Mouse (Mus musculus) forebrain, embryonic 11.5 days (tissue): ENCODE data around the gene Aox3. TPM values are rescaled to one million over a fixed set of nuclear protein-coding genes. Genes with fewer than 3 reads are reported as not detected.

Experiments used
- ATAC-seq: fragments of 200-750 bp; cut with Nextera tagmentation; replicated peaks from 2 replicates; pipeline ENCODE4 v1.8.0; 2017; ENCODE audit warnings: moderate TSS enrichment; ENCODE audit not compliant: low FRiP score
- DNase-seq: peaks from one replicate; pipeline ENCODE4 v3.0.0-alpha.2; 2017; ENCODE audit warnings: low spot score
- H3K27ac ChIP-seq: fragments of 300-500 bp; sonication (generic); 2 replicates; pipeline ENCODE4 v1.5.1; 2014; ENCODE audit warnings: low read depth, low read length
- H3K27me3 ChIP-seq: fragments of 300-500 bp; sonication (generic); 2 replicates; pipeline ENCODE4 v1.6.1; 2014; ENCODE audit warnings: mild to moderate bottlenecking, low read length, mixed read lengths; ENCODE audit not compliant: control insufficient read depth, insufficient read depth
- H3K36me3 ChIP-seq: fragments of 300-500 bp; sonication (generic); 2 replicates; pipeline ENCODE4 v1.6.1; 2014; ENCODE audit warnings: mild to moderate bottlenecking, low read length, moderate library complexity, mixed read lengths; ENCODE audit not compliant: control insufficient read depth, insufficient read depth
- H3K4me1 ChIP-seq: fragments of 300-500 bp; sonication (generic); replicated peaks from 2 replicates; pipeline ENCODE4 v1.6.1; 2014; ENCODE audit warnings: low read length, mixed read lengths; ENCODE audit not compliant: control insufficient read depth, insufficient read depth
- H3K4me2 ChIP-seq: fragments of 300-500 bp; sonication (generic); 2 replicates; pipeline ENCODE4 v1.6.1; 2014; ENCODE audit warnings: low read depth, mild to moderate bottlenecking, low read length, moderate library complexity, mixed read lengths; ENCODE audit not compliant: severe bottlenecking
- H3K4me3 ChIP-seq: fragments of 300-500 bp; sonication (generic); 2 replicates; pipeline ENCODE4 v1.5.1; 2014; ENCODE audit warnings: low read depth, low read length
- H3K9ac ChIP-seq: fragments of 300-500 bp; sonication (generic); 2 replicates; pipeline ENCODE4 v1.6.1; 2014; ENCODE audit warnings: low read length
- H3K9me3 ChIP-seq: fragments of 300-500 bp; sonication (generic); 2 replicates; pipeline ENCODE4 v1.6.1; 2016; ENCODE audit warnings: low read length, mixed read lengths; ENCODE audit not compliant: control insufficient read depth
- WGBS: fragments of 180-500 bp; shearing (Covaris S2); extraction: QIAGEN DNeasy Blood & Tissue Kit; methylation state at CpG from one replicate; pipeline ENCODE4 v1.1.7; 2014; 5-methylcytosine and 5-hydroxymethylcytosine counted together
- polyA plus RNA-seq: library from polyadenylated mRNA; unstranded; fragments of >200 nt; fragmentation: Nextera tagmentation; extraction: Ambion mirVana; gene quantifications from 2 replicates; pipeline ENCODE4 v1.2.1, GENCODE M21; 2014

Aox3 gene
- polyA plus RNA-seq, 1 experiment from 2014 or later = 0.09 TPM

DNA sequence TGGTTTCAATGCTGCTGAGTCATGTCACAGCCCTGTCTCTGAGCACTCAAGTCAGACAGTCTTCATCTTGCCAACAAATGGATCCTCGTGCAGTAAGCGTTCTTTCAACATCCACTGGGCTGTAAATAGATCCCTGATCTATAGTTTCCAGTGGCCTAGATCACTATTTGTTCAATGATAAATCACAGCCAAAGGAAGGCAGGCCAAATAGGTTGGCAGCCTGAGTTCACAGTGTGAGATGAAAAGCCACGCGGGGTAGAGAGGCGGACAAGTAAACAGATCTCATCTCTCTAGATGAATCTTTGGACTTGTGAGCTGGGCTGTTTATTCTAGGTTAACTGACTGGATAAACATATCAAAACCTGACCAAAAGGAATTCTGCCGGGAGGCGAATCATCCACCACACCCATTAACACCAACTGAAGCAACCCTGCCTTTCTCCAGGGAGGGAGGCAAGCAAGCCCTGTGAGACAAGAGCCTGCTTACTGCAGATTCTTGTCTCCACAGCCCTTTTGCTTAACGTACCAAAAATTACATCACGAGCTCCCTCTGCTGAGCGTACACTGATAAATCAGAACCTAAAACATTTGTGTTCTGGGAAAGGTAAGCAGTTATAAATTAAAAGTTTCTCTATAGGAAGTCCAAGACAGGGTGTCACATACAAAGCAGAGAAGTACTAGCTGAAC, 31.6 kb downstream of the Aox3 start:
- no peak overlapping the region for H3K4me3 ChIP-seq
- whole genome bisulfite sequencing = 85% methylated on average over 10 of the region's 10 CpGs
- DNase-seq (no peak), ATAC-seq (no peak)
- H3K9me3 ChIP-seq = no peaks in the 10 kb centered on the region
- H3K4me2 ChIP-seq = no peak overlapping the region
- H3K27me3 ChIP-seq = no peaks in the 10 kb centered on the region
- H3K4me1 ChIP-seq = no peaks in the 10 kb centered on the region
- no peaks in the 10 kb centered on the region for H3K36me3 ChIP-seq
- no peak overlapping the region for H3K9ac ChIP-seq
- no peak overlapping the region for H3K27ac ChIP-seq

DNA sequence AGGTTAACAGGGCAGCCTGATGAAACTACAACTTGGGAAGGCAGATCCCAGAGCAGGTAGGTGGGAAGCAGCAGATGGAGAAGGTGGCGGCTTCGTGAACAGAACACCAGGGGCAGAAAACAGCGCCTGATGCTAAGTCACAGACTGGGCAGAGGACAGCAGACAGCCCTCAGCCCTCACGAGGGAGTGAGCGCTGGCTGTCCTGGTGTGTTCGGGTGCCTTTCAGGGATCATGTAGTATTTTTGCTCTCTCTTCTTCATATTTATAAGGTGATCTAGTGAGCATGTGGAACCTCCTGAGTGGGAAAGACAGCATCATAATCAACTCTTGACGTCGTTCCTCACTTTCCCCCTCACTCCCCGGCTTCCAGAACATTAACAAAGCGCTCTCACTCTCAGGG, 33.1 kb downstream of the Aox3 start:
- no peaks in the 10 kb centered on the region for H3K4me1 ChIP-seq
- H3K27ac ChIP-seq = no peak overlapping the region
- no peak overlapping the region for H3K4me3 ChIP-seq
- DNase-seq (no peak), ATAC-seq (no peak)
- H3K4me2 ChIP-seq = no peak overlapping the region
- 91% methylated on average over 10 of the region's 10 CpGs for whole genome bisulfite sequencing
- H3K27me3 ChIP-seq = no peaks in the 10 kb centered on the region
- no peak overlapping the region for H3K9ac ChIP-seq
- no peaks in the 10 kb centered on the region for H3K9me3 ChIP-seq
- no peaks in the 10 kb centered on the region for H3K36me3 ChIP-seq

DNA sequence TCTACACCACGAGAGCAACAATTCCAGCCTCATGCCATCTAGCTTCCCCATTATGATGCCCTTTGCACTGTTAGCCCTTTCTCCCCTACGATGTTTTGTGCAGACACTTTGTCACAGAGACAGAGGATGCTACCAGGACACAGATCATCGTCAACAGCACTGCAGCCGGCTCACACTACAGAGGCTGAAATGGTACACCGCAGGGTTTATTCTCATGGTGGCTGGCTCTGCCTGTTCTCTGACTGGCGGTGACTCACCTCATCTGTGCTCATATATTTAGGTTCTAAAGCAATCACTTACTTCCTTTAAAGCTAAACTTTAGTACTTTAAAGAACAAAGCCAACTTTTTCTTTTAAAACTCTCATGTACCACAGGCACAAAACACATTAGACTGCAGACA, 34.8 kb downstream of the Aox3 start:
- 88% methylated on average over 6 of the region's 6 CpGs for WGBS
- H3K9me3 ChIP-seq = no peaks in the 10 kb centered on the region
- ATAC-seq = no peak
- no peaks in the 10 kb centered on the region for H3K36me3 ChIP-seq
- no peak overlapping the region for H3K4me2 ChIP-seq
- no peak for DNase-seq
- H3K27ac ChIP-seq = no peak overlapping the region
- H3K9ac ChIP-seq = no peak overlapping the region
- H3K27me3 ChIP-seq = no peaks in the 10 kb centered on the region
- no peak overlapping the region for H3K4me3 ChIP-seq
- H3K4me1 ChIP-seq = no peaks in the 10 kb centered on the region

DNA sequence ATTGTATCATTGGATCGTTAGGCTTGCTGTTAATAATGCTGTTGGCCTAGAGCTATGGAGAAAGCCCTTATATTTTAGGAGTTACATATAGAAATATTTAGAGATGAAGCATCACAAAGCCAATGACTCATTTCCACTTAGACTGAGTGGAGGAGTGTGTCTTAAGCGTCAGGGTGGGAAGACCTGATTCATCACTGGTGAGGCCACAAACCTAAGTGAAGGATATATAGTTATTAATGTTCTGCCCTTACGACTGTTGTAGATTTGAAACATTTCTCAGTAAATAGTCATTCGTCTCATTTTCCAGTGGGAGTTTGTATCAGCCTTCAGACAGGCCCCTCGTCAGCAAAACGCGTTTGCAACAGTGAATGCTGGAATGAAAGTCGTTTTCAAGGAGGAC, 39.3 kb downstream of the Aox3 start:
- Histone ChIP-seq H3K4me2 (no peak overlapping the region), H3K9ac (no peak overlapping the region), H3K4me1 (no peaks in the 10 kb centered on the region), H3K27me3 (no peaks in the 10 kb centered on the region), H3K27ac (no peak overlapping the region), H3K36me3 (no peaks in the 10 kb centered on the region), H3K9me3 (no peaks in the 10 kb centered on the region), H3K4me3 (no peak overlapping the region)
- WGBS = 83% methylated on average over 8 of the region's 8 CpGs
- DNase-seq = no peak
- no peak for ATAC-seq

DNA sequence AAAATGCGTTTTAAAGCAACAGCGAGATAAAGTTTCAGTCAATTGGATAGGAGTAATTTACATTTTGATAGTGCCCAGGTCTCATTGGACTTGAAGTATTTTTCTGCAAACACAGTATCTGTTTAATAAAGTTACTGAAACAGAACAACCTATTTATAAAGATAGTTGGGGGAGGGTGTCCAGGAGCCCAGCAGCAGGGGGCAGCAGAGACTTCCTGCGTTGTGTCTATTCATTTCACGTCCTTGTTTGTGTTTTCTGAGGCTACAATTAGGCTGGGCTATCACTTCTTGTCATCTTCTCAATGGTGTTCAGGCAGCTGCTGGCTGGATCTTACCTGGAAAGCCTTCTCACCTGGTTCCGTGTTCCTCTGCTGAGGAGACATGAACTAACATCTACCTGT, 43.8 kb downstream of the Aox3 start:
- H3K36me3 ChIP-seq = no peaks in the 10 kb centered on the region
- 62% methylated on average over 5 of the region's 5 CpGs for WGBS
- no peak overlapping the region for H3K9ac ChIP-seq
- H3K27me3 ChIP-seq = no peaks in the 10 kb centered on the region
- no peak overlapping the region for H3K4me2 ChIP-seq
- peak; percentile 59 for DNase-seq
- H3K4me3 ChIP-seq = no peak overlapping the region
- no peaks in the 10 kb centered on the region for H3K4me1 ChIP-seq
- ATAC-seq = no peak
- no peak overlapping the region for H3K27ac ChIP-seq
- H3K9me3 ChIP-seq = no peaks in the 10 kb centered on the region

DNA sequence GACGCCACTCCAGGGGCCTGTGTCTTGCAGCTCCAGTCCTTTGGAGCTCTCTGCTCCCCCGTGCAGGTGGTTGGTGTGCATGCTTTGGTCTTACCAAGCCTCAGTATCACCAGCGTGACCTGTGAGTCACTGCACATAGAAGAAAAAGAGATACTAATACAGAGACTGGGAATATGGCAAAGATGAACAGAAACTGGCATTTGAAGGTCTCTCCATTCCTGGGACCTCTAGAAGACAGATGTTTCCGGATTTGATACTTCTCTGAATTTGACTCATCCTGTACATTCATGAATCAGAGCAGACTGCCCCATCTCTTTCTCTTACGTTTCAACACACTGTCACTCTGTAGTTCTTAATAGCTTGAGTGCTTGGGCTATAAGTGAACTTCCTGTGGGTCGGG, 57.0 kb downstream of the Aox3 start:
- Histone ChIP-seq H3K4me2 (no peak overlapping the region), H3K27me3 (no peaks in the 10 kb centered on the region), H3K36me3 (no peaks in the 10 kb centered on the region), H3K4me1 (no peaks in the 10 kb centered on the region), H3K27ac (no peak overlapping the region), H3K9ac (no peak overlapping the region), H3K4me3 (no peak overlapping the region), H3K9me3 (no peaks in the 10 kb centered on the region)
- WGBS = 82% methylated on average over 6 of the region's 6 CpGs
- no peak for ATAC-seq
- no peak for DNase-seq

DNA sequence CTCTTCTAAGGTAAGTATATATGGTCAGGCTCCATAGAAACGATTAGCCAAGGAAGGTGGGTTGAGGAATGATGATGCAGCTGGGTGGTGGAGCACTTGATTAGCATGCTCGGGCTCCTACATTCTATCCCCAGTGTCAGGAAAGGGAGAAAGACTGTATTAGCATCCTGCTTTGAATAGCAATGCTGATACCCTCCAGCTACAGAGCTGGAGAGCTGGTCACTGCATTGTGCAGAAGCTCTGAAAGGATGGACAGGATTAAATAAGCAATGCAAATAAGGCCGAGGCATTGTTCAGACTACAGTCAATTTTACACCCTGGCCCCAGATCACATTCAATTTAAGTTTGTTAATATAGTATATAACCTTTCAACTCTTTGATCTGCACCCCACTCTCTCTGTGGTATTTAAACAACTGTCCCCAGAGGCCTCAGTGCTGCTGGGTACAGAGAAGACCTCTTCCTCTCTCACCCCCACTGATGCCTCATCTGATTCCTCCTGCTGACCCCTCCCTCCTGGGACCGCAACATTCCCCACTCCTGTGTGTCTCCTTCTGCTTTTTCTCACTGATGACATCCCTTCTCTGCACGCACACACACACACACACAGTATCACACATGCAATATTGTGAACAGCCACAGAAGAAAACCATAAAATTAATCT, 75.7 kb downstream of the Aox3 start:
- no peak overlapping the region for H3K27ac ChIP-seq
- H3K4me1 ChIP-seq = 0 out of 2 replicates have a peak, but pooled peaks cover 3% of the 10 kb centered on the region
- no peak for ATAC-seq
- no peak overlapping the region for H3K4me3 ChIP-seq
- no peak for DNase-seq
- H3K36me3 ChIP-seq = no peaks in the 10 kb centered on the region
- H3K9ac ChIP-seq = no peak overlapping the region
- no peak overlapping the region for H3K4me2 ChIP-seq
- WGBS = 55% methylated on average over 5 of the region's 5 CpGs
- no peaks in the 10 kb centered on the region for H3K9me3 ChIP-seq
- H3K27me3 ChIP-seq = no peaks in the 10 kb centered on the region

DNA sequence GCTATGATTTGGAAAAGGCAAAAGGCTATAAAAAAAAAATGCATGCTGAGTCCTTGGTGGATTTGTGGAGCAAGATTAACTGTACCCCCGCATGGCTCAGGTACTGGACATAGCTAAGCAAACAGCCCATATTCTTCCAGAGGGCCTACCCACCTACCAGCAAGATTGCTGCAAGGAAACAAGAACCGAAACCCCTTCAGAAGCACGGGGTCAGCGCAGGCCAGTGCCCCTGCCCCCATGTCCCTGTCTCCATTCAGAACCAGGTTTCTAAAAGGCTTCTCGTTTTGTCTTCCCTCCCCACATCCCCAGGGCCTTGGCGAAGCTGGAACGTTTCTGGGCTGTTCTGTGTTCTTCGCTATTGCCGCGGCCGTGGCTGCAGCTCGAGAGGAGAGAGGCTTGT, 81.4 kb downstream of the Aox3 start:
- no peak overlapping the region for H3K27ac ChIP-seq
- H3K9me3 ChIP-seq = no peaks in the 10 kb centered on the region
- ATAC-seq (no peak), DNase-seq (no peak)
- no peaks in the 10 kb centered on the region for H3K4me1 ChIP-seq
- no peaks in the 10 kb centered on the region for H3K27me3 ChIP-seq
- H3K4me2 ChIP-seq = no peak overlapping the region
- H3K9ac ChIP-seq = no peak overlapping the region
- no peak overlapping the region for H3K4me3 ChIP-seq
- WGBS = 86% methylated on average over 12 of the region's 12 CpGs
- H3K36me3 ChIP-seq = no peaks in the 10 kb centered on the region

DNA sequence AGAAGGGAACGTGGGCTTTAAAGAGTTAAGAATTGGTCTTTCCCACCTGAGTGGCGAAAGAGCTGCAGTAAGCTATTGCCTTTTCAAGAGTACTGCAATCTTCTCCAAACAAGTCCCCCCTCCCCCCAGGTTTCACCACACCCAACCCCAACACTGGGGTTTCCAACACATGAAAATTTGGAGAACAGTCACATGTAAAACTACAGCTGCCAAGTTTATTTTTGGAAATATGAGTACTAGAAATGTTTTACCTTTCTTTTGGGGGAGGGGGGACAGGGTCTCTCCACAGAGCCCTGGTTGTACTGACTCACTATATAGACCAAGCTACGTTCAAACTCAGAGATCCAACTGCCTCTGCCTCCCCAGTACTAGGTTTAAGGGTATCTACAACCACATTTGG, 82.1 kb downstream of the Aox3 start:
- ATAC-seq (no peak), DNase-seq (no peak)
- Histone ChIP-seq H3K27ac (no peak overlapping the region), H3K9ac (no peak overlapping the region), H3K4me2 (no peak overlapping the region), H3K4me1 (no peaks in the 10 kb centered on the region), H3K9me3 (no peaks in the 10 kb centered on the region), H3K27me3 (no peaks in the 10 kb centered on the region), H3K36me3 (no peaks in the 10 kb centered on the region), H3K4me3 (no peak overlapping the region)
- 69% methylated on average over 3 of the region's 3 CpGs for WGBS
